Mouse (Mus musculus) right cerebral cortex, postnatal 4 days (tissue): ENCODE measurements around the gene Slc27a2.
"Not testable (repeated sequence)": the region's sequence is repeated elsewhere in the genome, so short reads cannot be mapped to it uniquely, and the experiment has no call there.

Experiments used
- DNase-seq: peaks from one replicate; pipeline ENCODE4 v3.0.0-alpha.2; 2022

The Slc27a2 gene

GRCm38 (mm10) chr2:126552357-126553290 is at the start of gene Slc27a2:
Slc27a2 (plus strand) TSS chr2:126552407.
- DNase-seq = peak; percentile 42

DNA sequence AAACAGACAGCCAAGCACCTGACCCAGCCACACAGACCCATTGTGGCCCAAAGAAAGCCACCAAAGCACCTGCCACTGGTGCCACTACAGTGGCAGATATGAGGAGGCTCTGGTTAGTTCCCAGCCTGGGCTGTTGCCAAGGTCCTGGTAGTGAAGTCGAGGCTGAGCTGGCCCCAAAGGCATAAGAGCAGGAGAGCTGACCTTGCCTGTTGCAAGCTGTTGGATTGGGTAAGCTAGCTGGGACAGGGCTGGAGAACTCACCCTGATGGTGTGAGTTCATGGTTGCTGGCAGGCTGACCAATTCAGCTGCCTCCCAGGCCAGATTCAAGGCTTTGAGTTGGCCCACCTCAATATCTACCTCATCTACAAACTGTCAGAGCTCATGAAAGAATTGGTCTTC is 47.1 kb upstream of the Slc27a2 start:
- no peak for DNase-seq

DNA sequence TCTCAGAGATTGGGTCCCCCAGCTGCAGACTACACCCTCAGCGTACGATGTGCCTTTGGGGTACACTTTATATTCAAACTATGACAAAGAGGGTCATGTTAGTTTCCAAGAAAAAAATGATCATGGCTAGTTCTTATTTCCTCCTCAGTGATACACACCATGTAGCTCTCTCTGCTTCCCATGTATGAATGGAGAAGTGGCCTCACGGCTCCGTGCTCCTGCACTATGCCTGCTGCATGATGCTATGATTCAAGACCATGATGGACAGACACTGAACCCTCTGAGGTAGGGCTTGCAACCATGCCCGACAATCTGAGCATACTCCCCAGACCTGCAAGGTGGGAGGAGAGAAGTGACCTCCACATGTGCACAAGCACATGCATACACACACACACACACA is 44.7 kb upstream of the Slc27a2 start:
- DNase-seq = no peak

- no peak for DNase-seq
These were observed 44.0 kb upstream of the Slc27a2 start for GRCm38 (mm10) chr2:126508228-126508627.

DNA sequence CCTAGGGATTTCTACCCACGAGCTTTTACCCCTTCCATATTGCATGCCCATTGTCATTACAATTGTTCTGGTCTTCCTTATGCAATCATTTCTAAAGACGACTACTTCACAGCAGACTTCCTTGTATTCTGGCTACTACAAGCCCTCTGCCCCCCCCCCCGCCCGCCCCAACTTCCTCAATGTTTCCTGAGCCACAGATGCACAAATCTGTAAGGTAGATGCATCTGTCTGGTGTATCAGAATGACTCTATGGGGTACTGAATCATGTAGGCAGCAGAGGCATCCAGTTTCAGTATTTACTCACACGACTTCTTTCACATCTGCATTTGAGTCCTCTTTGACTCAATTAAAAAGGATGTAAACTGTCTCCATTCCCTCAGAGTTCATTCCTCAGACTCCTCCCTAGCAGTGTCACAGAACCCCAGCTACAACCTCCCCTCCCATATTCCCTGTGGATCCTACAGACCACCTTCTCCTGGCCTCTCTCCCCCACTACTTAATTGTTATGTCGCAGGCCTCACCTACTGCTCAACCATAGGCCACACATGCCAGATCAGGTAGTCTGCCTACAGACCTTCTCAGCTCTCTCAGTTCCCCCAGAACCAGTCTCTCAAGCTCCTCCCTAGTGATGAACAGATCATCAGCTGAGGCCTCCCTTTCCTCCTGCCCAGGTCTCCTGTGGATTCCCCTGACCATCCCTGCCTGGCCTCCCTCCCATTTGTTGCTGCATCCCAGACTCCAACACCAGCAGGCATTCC is 37.0 kb upstream of the Slc27a2 start:
- no peak for DNase-seq

GRCm38 (mm10) chr2:126519872-126520581 is 32.2 kb upstream of the Slc27a2 start:
- DNase-seq = peak; percentile 30

GRCm38 (mm10) chr2:126520828-126521227 is 31.4 kb upstream of the Slc27a2 start:
- DNase-seq = no peak

GRCm38 (mm10) chr2:126521471-126521870 is 30.7 kb upstream of the Slc27a2 start:
- no peak for DNase-seq

DNA sequence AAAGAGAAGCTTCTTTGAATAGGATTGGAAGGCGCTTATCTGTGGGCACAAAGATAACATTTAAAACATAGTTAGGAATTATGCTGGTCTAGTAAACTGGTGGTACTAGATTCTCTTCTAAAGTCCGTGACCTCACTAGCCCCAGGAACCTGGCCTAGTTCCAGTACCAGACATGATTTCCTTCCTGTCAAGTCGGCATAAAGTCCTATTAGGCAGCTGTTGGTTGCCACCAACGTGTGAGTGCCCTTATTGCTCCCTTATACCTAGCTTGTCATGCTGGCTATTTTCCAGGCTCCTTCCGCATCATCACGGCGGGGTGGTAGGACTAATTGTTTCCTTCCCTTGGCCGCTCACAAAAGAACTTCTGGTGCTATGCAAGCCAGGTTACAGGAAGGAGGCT is 30.2 kb upstream of the Slc27a2 start:
- DNase-seq = no peak

GRCm38 (mm10) chr2:126523101-126523745 is 29.0 kb upstream of the Slc27a2 start:
- not testable (repeated sequence) for DNase-seq

GRCm38 (mm10) chr2:126524271-126524670 is 27.9 kb upstream of the Slc27a2 start:
- no peak for DNase-seq

DNA sequence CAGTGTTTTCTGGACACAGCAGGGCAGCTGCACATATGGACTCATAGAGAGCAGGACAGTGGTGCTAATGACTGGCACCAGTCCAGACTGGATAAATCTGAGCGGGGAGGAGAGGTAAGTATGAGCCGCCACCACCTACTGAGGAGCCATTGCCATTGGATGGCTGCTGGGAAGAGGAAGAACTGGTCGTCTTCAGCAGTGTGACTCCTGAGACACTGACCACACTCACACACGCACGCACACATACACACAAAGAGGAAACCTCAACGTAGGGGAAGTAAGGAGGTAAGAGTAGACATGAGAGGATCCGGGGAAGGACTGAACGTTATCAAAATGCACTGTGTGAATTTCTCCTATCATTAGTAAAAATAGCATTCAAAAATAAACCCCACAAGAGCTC is 24.7 kb upstream of the Slc27a2 start:
- DNase-seq = no peak

- DNase-seq = no peak
These were observed 21.6 kb upstream of the Slc27a2 start for GRCm38 (mm10) chr2:126530581-126530980.

DNA sequence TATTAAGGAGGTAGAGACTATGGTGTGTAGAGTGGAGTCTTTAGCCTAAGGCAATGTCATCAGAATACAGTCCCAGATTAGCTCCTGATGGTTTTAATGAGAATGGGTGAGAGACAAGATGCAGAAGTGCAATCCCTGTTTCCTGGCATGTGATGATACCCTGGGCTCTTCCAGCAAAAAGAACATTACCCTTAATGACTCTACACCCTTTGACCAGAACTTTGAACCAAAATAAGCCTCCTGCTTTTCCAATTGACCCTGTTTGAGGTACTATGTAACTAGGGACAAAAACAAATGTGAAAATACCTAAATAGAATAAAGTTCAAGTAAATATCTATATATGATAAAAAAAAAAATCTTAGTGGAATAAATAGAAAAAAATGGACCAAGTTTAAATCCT is 14.6 kb upstream of the Slc27a2 start:
- DNase-seq = no peak

DNA sequence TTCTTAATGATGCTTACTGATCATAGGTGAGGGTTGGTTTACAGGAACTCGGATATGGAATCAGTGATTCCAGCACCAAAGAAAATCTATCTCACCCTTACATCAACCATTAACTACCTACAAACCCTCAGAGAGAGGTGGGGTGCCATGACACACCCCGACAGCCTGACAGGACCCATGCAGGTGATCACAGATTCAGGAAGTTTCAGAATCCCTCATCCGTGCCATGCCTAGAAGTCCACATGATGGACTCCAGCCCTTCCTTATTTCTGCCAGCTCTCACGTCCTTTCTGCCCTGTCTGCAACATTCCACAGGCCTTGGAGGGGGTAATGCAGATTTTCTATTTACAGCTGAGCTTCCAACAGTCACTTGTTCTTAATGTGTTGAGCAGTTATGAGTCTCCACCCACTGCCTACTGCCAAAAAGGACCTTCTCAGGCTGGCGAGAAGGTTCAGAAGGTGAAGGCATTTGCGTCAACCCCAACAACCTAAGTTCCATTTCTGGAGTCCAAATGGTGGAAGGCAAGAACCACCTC is 11.7 kb upstream of the Slc27a2 start:
- DNase-seq = no peak

GRCm38 (mm10) chr2:126542211-126542610 is 10.0 kb upstream of the Slc27a2 start:
- no peak for DNase-seq

- no peak for DNase-seq
These were observed 6.9 kb upstream of the Slc27a2 start for GRCm38 (mm10) chr2:126545297-126545696.

DNA sequence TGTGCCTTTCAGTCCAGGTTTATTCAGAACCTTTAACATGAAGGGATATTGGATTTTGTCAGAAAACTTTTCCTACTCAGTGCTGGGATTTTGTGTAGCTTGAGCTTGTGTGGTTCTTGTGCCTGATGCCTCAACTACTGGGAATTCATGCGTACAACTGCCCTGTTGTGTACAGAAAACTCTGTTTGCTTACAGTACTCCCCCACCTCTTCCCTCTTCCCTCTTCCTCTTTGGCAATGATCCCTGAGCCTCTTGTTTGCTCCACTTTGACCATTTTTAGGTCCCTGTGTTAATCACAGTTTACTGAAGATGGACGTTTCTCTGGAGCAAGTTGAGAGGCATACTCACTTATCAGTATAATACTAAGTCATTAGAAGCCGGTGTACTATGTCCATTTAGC is 5.8 kb upstream of the Slc27a2 start:
- DNase-seq = no peak

GRCm38 (mm10) chr2:126549681-126550080 is 2.5 kb upstream of the Slc27a2 start:
- DNase-seq = no peak

GRCm38 (mm10) chr2:126551244-126551890 is 840 bp upstream of the Slc27a2 start:
- DNase-seq = no peak

- no peak for DNase-seq
These were observed 311 bp upstream of the Slc27a2 start for GRCm38 (mm10) chr2:126551896-126552295.

GRCm38 (mm10) chr2:126553291-126553639 is 1.1 kb downstream of the Slc27a2 start:
- no peak for DNase-seq
